Comparison of ENCODE assay signal across 27 mouse cellular contexts in the genomic region with DNA sequence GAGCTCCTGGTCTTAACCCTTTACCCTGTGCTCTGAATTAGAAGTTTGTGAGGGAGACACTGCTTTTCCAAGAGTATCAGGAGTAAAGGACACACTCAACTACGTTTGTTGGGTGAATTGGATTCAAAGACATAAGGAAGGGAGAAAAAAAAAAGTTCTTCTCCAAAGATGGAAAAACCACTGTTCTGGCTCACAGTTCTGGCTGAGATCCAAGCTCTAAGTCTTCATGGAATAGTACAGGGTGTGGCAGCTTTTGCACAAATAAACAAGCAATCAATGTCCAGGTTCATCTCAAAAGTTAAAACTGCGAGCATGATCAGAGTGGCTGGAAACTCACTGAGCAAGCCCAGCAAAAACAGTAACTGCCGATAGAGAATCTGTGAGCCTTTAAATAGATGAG. TPM values are rescaled to one million over a fixed set of nuclear protein-coding genes. Genes with fewer than 3 reads are reported as not detected.
"Had no signal": no experiment of that assay in that cellular context is flagged by ENCODE, and none has a peak within 500 bp of the region (broad histone marks: within the 10 kb centered on the region; RNA-seq: fewer than 3 reads in every experiment).

No protein-coding gene starts in this region.

- H3K9ac ChIP-seq: liver, postnatal 0 days; lung, embryonic 15.5 days; midbrain, embryonic 12.5 days; neural tube, embryonic 13.5 days; neural tube, embryonic 15.5 days had no signal

- ATAC-seq: liver, postnatal 0 days; lung, postnatal 0 days; midbrain, embryonic 16.5 days had no signal

- H3K27ac ChIP-seq: lung, embryonic 15.5 days; midbrain, embryonic 12.5 days; neural tube, embryonic 13.5 days; neural tube, embryonic 15.5 days had no signal

- H3K4me1 ChIP-seq: lung, embryonic 15.5 days; midbrain, embryonic 12.5 days; neural tube, embryonic 13.5 days; neural tube, embryonic 15.5 days had no signal

- H3K4me2 ChIP-seq: lung, embryonic 15.5 days; midbrain, embryonic 12.5 days; neural tube, embryonic 13.5 days; neural tube, embryonic 15.5 days had no signal

- H3K36me3 ChIP-seq: lung, embryonic 15.5 days; midbrain, embryonic 12.5 days; neural tube, embryonic 13.5 days; neural tube, embryonic 15.5 days had no signal

- H3K27me3 ChIP-seq: lung, embryonic 15.5 days; midbrain, embryonic 12.5 days; neural tube, embryonic 13.5 days; neural tube, embryonic 15.5 days had no signal

- H3K9me3 ChIP-seq: lung, embryonic 15.5 days; midbrain, embryonic 12.5 days; neural tube, embryonic 13.5 days; neural tube, embryonic 15.5 days had no signal

- DNase-seq: liver, postnatal 0 days; lung, adult 2 months; lung, postnatal 14 days; lung, postnatal 36 days; midbrain, embryonic 14.5 days; retina, postnatal 1 day; right cerebral cortex, adult 18-20 months; right cerebral cortex, postnatal 25 days; right cerebral cortex, postnatal 4 days; spleen, adult 18-20 months; thymus, adult 18-20 months; thymus, postnatal 14 days; thymus, postnatal 36 days had no signal

- H3K4me3 ChIP-seq: lung, embryonic 15.5 days; midbrain, embryonic 12.5 days; myocyte; neural tube, embryonic 13.5 days; neural tube, embryonic 15.5 days had no signal

RNA-seq across cellular contexts. Expression of a gene that starts 25.0 kb away (rescaled TPM):
- total RNA-seq: megakaryocyte-erythroid progenitor cell, adult 5-6 weeks had no signal
- polyA plus RNA-seq: lung, postnatal 0 days; midbrain, embryonic 12.5 days; myocyte; neural tube, embryonic 11.5 days; small intestine, adult 2 months had no signal

RNA-seq across cellular contexts. Expression of a gene that starts 28.6 kb away (rescaled TPM):
- total RNA-seq: megakaryocyte, adult 5-6 weeks; megakaryocyte-erythroid progenitor cell, adult 5-6 weeks had no signal
- polyA plus RNA-seq: liver, postnatal 0 days; lung, adult 2 months; lung, embryonic 15.5 days; lung, postnatal 0 days; midbrain, embryonic 12.5 days; midbrain, embryonic 14.5 days; midbrain, embryonic 16.5 days; myocyte; neural tube, embryonic 11.5 days; neural tube, embryonic 13.5 days; neural tube, embryonic 15.5 days; small intestine, adult 2 months; stomach, embryonic 14.5 days; stomach, embryonic 16.5 days; thymus, postnatal 0 days had no signal

RNA-seq across cellular contexts. Expression of a gene that starts 44.8 kb away (rescaled TPM):
- total RNA-seq: megakaryocyte, adult 5-6 weeks; megakaryocyte-erythroid progenitor cell, adult 5-6 weeks had no signal
- polyA plus RNA-seq: liver, postnatal 0 days; lung, adult 2 months; lung, embryonic 15.5 days; lung, postnatal 0 days; midbrain, embryonic 12.5 days; midbrain, embryonic 14.5 days; midbrain, embryonic 16.5 days; myocyte; neural tube, embryonic 11.5 days; neural tube, embryonic 13.5 days; small intestine, adult 2 months; stomach, embryonic 14.5 days; stomach, embryonic 16.5 days; thymus, postnatal 0 days had no signal
